Mouse (Mus musculus) limb, embryonic 11.5 days (tissue): ENCODE results near the gene Klhl6. TPM values are rescaled to one million over a fixed set of nuclear protein-coding genes. Genes with fewer than 3 reads are reported as not detected.

Experiments used
- ATAC-seq: fragments of 200-750 bp; cut with Nextera tagmentation; 2 replicates; pipeline ENCODE4 v1.8.0; 2017; ENCODE audit warnings: low read depth; ENCODE audit not compliant: insufficient number of reproducible peaks, low FRiP score, low TSS enrichment
- DNase-seq: peaks from one replicate; pipeline ENCODE4 v3.0.0-alpha.2; 2015; ENCODE audit warnings: low spot score
- H3K27ac ChIP-seq: fragments of 300-500 bp; sonication (generic); replicated peaks from 2 replicates; pipeline ENCODE4 v1.5.1; 2014; ENCODE audit warnings: low read depth, mild to moderate bottlenecking, low read length
- H3K27me3 ChIP-seq: fragments of 300-500 bp; sonication (generic); 2 replicates; pipeline ENCODE4 v1.6.1; 2014; ENCODE audit warnings: mild to moderate bottlenecking, low read length, mixed read lengths; ENCODE audit not compliant: control insufficient read depth, insufficient read depth
- H3K36me3 ChIP-seq: fragments of 300-500 bp; sonication (generic); 2 replicates; pipeline ENCODE4 v1.6.1; 2014; ENCODE audit warnings: mild to moderate bottlenecking, low read length, moderate library complexity, mixed read lengths; ENCODE audit not compliant: control insufficient read depth, insufficient read depth
- H3K4me1 ChIP-seq: fragments of 300-500 bp; sonication (generic); 2 replicates; pipeline ENCODE4 v1.6.1; 2014; ENCODE audit warnings: low read length, mixed read lengths; ENCODE audit not compliant: control insufficient read depth, insufficient read depth
- H3K4me2 ChIP-seq: fragments of 300-500 bp; sonication (generic); 2 replicates; pipeline ENCODE4 v1.6.1; 2014; ENCODE audit warnings: low read depth, mild to moderate bottlenecking, moderate library complexity; ENCODE audit not compliant: severe bottlenecking
- H3K4me3 ChIP-seq: fragments of 300-500 bp; sonication (generic); 2 replicates; pipeline ENCODE4 v1.5.1; 2014; ENCODE audit warnings: low read depth, low read length
- H3K9ac ChIP-seq: fragments of 300-500 bp; sonication (generic); 2 replicates; pipeline ENCODE4 v1.6.1; 2014; ENCODE audit warnings: mild to moderate bottlenecking, low read length
- H3K9me3 ChIP-seq: fragments of 300-500 bp; sonication (generic); 2 replicates; pipeline ENCODE4 v1.6.1; 2016; ENCODE audit warnings: low read length; ENCODE audit not compliant: control insufficient read depth
- WGBS: fragments of 180-500 bp; shearing (Covaris S2); extraction: QIAGEN DNeasy Blood & Tissue Kit; methylation state at CpG from one replicate; pipeline ENCODE4 v1.1.7; 2014; 5-methylcytosine and 5-hydroxymethylcytosine counted together
- polyA plus RNA-seq: library from polyadenylated mRNA; unstranded; fragments of >200 nt; fragmentation: Nextera tagmentation; extraction: Ambion mirVana; gene quantifications from 2 replicates; pipeline ENCODE4 v1.2.1, GENCODE M21; 2014

Klhl6 gene
- polyA plus RNA-seq, 1 experiment from 2014 or later: 5.0 TPM

- 73% methylated on average over 5 of the region's 5 CpGs for WGBS
- Histone ChIP-seq H3K9me3 (no peaks in the 10 kb centered on the region), H3K4me3 (no peak overlapping the region), H3K4me2 (no peak overlapping the region), H3K27ac (no peak overlapping the region), H3K9ac (no peak overlapping the region), H3K27me3 (no peaks in the 10 kb centered on the region), H3K4me1 (no peaks in the 10 kb centered on the region), H3K36me3 (no peaks in the 10 kb centered on the region)
- no peak for ATAC-seq
- no peak for DNase-seq
Measured at GRCm38 (mm10) chr16:19977282-19977681, 5.6 kb downstream of the Klhl6 start.

- no peak for ATAC-seq
- no peak overlapping the region for H3K4me3 ChIP-seq
- no peaks in the 10 kb centered on the region for H3K27me3 ChIP-seq
- no peak overlapping the region for H3K9ac ChIP-seq
- H3K4me1 ChIP-seq: no peaks in the 10 kb centered on the region
- no peaks in the 10 kb centered on the region for H3K9me3 ChIP-seq
- H3K4me2 ChIP-seq: no peak overlapping the region
- 83% methylated on average over 4 of the region's 4 CpGs for WGBS
- no peak overlapping the region for H3K27ac ChIP-seq
- no peaks in the 10 kb centered on the region for H3K36me3 ChIP-seq
- no peak for DNase-seq
Measured at GRCm38 (mm10) chr16:19976825-19977224, 6.0 kb downstream of the Klhl6 start.

DNA sequence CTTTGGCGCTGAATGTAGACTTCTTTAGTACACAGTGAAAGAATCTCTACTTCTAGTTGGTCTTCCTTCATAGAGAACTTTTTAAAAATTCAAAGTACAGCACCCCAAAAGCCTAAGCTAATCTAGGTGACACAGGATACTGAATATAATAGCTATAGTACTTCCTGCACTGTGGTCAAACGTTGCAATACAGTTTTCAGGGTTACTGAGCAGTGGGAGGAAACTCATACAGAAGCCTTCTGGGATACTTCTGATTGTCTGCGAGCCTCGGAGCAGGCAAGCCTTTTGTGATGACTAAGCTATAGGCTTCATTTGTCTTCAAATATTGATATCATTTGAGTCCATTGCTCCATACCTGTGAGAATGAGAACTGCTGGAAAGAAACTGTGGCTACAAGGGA lies 7.4 kb downstream of the Klhl6 start:
- no peak for DNase-seq
- WGBS: 87% methylated on average over 4 of the region's 4 CpGs
- Histone ChIP-seq H3K27ac (no peak overlapping the region), H3K9me3 (no peaks in the 10 kb centered on the region), H3K36me3 (no peaks in the 10 kb centered on the region), H3K4me2 (no peak overlapping the region), H3K27me3 (no peaks in the 10 kb centered on the region), H3K4me1 (no peaks in the 10 kb centered on the region), H3K9ac (no peak overlapping the region), H3K4me3 (no peak overlapping the region)
- ATAC-seq: no peak

GRCm38 (mm10) chr16:19973480-19973879 lies 9.4 kb downstream of the Klhl6 start:
- Histone ChIP-seq H3K27ac (no peak overlapping the region), H3K4me1 (no peaks in the 10 kb centered on the region), H3K4me3 (no peak overlapping the region), H3K4me2 (no peak overlapping the region), H3K36me3 (no peaks in the 10 kb centered on the region), H3K9ac (no peak overlapping the region), H3K9me3 (no peaks in the 10 kb centered on the region), H3K27me3 (no peaks in the 10 kb centered on the region)
- DNase-seq: no peak
- no peak for ATAC-seq
- 97% methylated on average over 1 of the region's 1 CpGs for WGBS

GRCm38 (mm10) chr16:19972736-19973350 lies 10.0 kb downstream of the Klhl6 start:
- no peak for ATAC-seq
- DNase-seq: no peak
- Histone ChIP-seq H3K27ac (no peak overlapping the region), H3K4me3 (no peak overlapping the region), H3K4me1 (no peaks in the 10 kb centered on the region), H3K9ac (no peak overlapping the region), H3K27me3 (no peaks in the 10 kb centered on the region), H3K4me2 (no peak overlapping the region), H3K9me3 (no peaks in the 10 kb centered on the region), H3K36me3 (no peaks in the 10 kb centered on the region)

DNA sequence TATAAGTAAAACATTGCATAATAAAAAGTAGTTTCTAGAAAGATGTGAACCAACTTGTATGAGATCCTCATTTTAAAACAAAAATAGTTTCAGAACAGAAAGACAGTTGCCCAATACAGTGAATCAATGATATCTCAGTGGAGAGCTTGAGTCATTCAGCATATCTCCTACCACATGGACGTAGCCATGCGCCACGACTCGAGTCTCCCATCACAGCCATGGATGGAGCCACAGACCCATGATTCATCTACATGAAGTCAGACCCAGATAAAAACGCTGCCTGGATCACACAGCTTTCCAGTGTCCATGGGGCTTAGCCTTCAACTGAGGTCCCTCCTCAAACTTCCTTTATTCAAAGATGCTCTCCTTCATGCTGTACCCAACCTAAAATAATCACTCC lies 13.3 kb downstream of the Klhl6 start:
- H3K27ac ChIP-seq: no peak overlapping the region
- H3K4me3 ChIP-seq: no peak overlapping the region
- no peak for ATAC-seq
- H3K9ac ChIP-seq: no peak overlapping the region
- no peaks in the 10 kb centered on the region for H3K27me3 ChIP-seq
- no peaks in the 10 kb centered on the region for H3K9me3 ChIP-seq
- no peaks in the 10 kb centered on the region for H3K4me1 ChIP-seq
- 94% methylated on average over 5 of the region's 5 CpGs for WGBS
- H3K4me2 ChIP-seq: no peak overlapping the region
- DNase-seq: no peak
- no peaks in the 10 kb centered on the region for H3K36me3 ChIP-seq

GRCm38 (mm10) chr16:19968666-19969065 lies 14.2 kb downstream of the Klhl6 start:
- no peaks in the 10 kb centered on the region for H3K36me3 ChIP-seq

DNA sequence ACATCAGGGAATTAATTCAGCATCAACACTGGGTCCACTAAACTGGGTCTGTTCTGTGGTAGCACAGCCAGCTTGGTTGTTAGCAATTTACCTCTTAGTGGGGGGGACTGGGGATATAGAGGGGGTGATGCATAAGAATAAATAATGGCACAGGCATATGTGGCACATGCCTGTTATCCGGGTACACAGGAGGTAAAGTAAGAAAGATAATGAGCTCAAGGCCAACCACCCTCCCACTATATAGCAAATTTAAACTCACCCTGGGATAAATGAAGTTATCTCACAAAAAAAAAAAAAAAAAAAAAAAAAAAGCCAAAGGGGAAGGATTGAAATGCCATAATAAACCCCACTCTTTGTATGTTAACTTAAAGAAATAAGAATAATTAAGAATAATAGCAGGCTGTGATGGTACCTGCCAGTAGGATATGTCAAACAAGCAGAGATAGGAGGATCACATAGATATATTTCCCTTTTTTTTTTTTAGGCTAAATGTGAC lies 14.9 kb downstream of the Klhl6 start:
- Histone ChIP-seq H3K9me3 (no peaks in the 10 kb centered on the region), H3K4me3 (no peak overlapping the region), H3K36me3 (no peaks in the 10 kb centered on the region), H3K9ac (no peak overlapping the region), H3K4me2 (no peak overlapping the region), H3K27ac (no peak overlapping the region), H3K27me3 (no peaks in the 10 kb centered on the region), H3K4me1 (no peaks in the 10 kb centered on the region)
- 89% methylated on average over 1 of the region's 1 CpGs for WGBS
- DNase-seq (no peak), ATAC-seq (no peak)

More at GRCm38 (mm10) chr16:19968666-19969065, 14.2 kb downstream of the Klhl6 start:
- Histone ChIP-seq H3K27ac (no peak overlapping the region), H3K4me2 (no peak overlapping the region), H3K27me3 (no peaks in the 10 kb centered on the region), H3K4me3 (no peak overlapping the region), H3K9me3 (no peaks in the 10 kb centered on the region), H3K4me1 (no peaks in the 10 kb centered on the region), H3K9ac (no peak overlapping the region)
- WGBS: 91% methylated on average over 4 of the region's 4 CpGs
- ATAC-seq: no peak
- no peak for DNase-seq

DNA sequence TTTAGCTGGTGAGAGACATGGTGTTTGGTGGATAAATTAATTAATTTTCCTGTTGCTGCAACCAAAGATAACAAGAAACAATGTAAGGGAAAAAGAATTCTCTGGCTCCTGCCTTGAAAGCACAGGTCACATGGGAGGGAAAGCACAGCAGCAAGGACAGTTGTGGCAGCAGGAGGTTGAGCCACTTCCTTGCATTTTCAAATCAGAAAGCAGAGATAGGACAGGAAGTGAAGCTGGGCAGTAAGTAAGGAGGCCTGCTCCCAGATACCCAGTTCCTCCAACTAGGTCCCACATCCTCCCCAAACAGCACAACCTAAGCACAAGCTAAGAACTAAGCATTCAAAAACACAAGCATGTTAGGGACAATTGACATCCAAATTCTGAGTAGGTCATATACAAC lies 15.9 kb downstream of the Klhl6 start:
- no peak overlapping the region for H3K9ac ChIP-seq
- H3K27ac ChIP-seq: no peak overlapping the region
- H3K4me3 ChIP-seq: no peak overlapping the region
- no peaks in the 10 kb centered on the region for H3K9me3 ChIP-seq
- H3K36me3 ChIP-seq: no peaks in the 10 kb centered on the region
- H3K4me2 ChIP-seq: no peak overlapping the region
- no peak for DNase-seq
- H3K4me1 ChIP-seq: no peaks in the 10 kb centered on the region
- no peak for ATAC-seq
- H3K27me3 ChIP-seq: no peaks in the 10 kb centered on the region
